Mouse (Mus musculus) brown adipose tissue, adult 24 weeks (tissue): Measurements from ENCODE around the gene Rps25. TPM values are rescaled to one million over a fixed set of nuclear protein-coding genes. Genes with fewer than 3 reads are reported as not detected.

Experiments
- polyA plus RNA-seq: library from polyadenylated mRNA; stranded (reverse); fragments of >200 nt; gene quantifications from 2 replicates; pipeline ENCODE4 v1.2.4, GENCODE M21; 2012; ENCODE audit not compliant: missing spikeins, insufficient read depth, insufficient read length

Gene Rps25
- polyA plus RNA-seq, 1 experiment, result 1,821 TPM

Other genes with a start within 250 kb of the Rps25 start
- gene Cbl, start 173.1 kb upstream of the Rps25 start, polyA plus RNA-seq, result 10.8 and 11.6 TPM in 2 replicates
- not detected in 2 replicates for gene Ccdc153, start 166.5 kb upstream of the Rps25 start, polyA plus RNA-seq
- not detected in 2 replicates for gene Pdzd3, start 155.7 kb upstream of the Rps25 start, polyA plus RNA-seq
- 8.7 and 8.8 TPM in 2 replicates for gene Nlrx1, start 138.5 kb upstream of the Rps25 start, polyA plus RNA-seq
- gene Abcg4, start 118.5 kb upstream of the Rps25 start, polyA plus RNA-seq, result 0.36 TPM in 1 of 2 replicates, not detected in the other
- 4.7 and 5.1 TPM in 2 replicates for gene Hinfp, start 101.5 kb upstream of the Rps25 start, polyA plus RNA-seq
- 9.7 and 11.8 TPM in 2 replicates for gene C2cd2l, start 86.9 kb upstream of the Rps25 start, polyA plus RNA-seq
- 14.6 and 17.9 TPM in 2 replicates for gene Dpagt1, start 81.1 kb upstream of the Rps25 start, polyA plus RNA-seq
- gene H2afx, start 72.4 kb upstream of the Rps25 start, polyA plus RNA-seq, result 2.9 and 4.8 TPM in 2 replicates
- gene Hmbs, start 62.9 kb upstream of the Rps25 start, polyA plus RNA-seq, result 58.0 and 61.8 TPM in 2 replicates
- gene Vps11, start 45.5 kb upstream of the Rps25 start, polyA plus RNA-seq, result 19.2 and 25.3 TPM in 2 replicates
- 30.8 and 42.2 TPM in 2 replicates for gene Hyou1, start 27.6 kb upstream of the Rps25 start, polyA plus RNA-seq
- gene Slc37a4, start 10.3 kb upstream of the Rps25 start, polyA plus RNA-seq, result 19.2 and 21.2 TPM in 2 replicates
- gene Trappc4, start 461 bp downstream of the Rps25 start, polyA plus RNA-seq, result 112 and 145 TPM in 2 replicates
- gene Ccdc84, start 11.4 kb downstream of the Rps25 start, polyA plus RNA-seq, result 7.3 and 11.1 TPM in 2 replicates
- gene Foxr1, start 34.0 kb downstream of the Rps25 start, polyA plus RNA-seq, result not detected in 2 replicates
- not detected in 2 replicates for gene Upk2, start 47.8 kb downstream of the Rps25 start, polyA plus RNA-seq
- 19.2 and 24.4 TPM in 2 replicates for gene Bcl9l, start 75.7 kb downstream of the Rps25 start, polyA plus RNA-seq
- not detected in 2 replicates for gene Cxcr5, start 154.7 kb downstream of the Rps25 start, polyA plus RNA-seq
- gene Ddx6, start 197.8 kb downstream of the Rps25 start, polyA plus RNA-seq, result 56.9 and 60.7 TPM in 2 replicates